Mouse (Mus musculus) embryo, embryonic 10.5 days (tissue): Measurements from ENCODE around the gene Ppp1r3g.

Experiments used
- DNase-seq: peaks from one replicate; pipeline ENCODE4 v3.0.0-alpha.2; 2015; ENCODE audit warnings: low spot score

The Ppp1r3g gene

DNA sequence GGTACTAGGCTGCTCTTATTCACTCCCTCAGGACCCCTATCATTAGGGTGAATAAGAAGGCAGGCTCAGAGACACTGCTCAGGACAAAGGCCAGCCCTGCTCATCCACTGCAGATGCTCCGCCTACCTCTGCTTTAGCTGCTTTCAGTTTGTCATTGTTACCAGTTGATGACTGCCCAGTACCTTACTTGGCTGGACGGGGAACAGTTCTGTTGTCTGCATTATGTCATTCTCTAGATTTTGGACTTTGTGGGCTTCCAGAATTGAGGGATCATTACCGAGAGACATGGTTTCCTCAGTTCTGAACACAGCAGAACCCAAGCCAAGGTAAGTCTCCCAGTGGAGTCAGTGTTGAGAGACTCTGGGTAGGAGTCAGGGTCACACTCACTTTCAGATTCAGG is 36.6 kb downstream of the Ppp1r3g start:
- no peak for DNase-seq

DNA sequence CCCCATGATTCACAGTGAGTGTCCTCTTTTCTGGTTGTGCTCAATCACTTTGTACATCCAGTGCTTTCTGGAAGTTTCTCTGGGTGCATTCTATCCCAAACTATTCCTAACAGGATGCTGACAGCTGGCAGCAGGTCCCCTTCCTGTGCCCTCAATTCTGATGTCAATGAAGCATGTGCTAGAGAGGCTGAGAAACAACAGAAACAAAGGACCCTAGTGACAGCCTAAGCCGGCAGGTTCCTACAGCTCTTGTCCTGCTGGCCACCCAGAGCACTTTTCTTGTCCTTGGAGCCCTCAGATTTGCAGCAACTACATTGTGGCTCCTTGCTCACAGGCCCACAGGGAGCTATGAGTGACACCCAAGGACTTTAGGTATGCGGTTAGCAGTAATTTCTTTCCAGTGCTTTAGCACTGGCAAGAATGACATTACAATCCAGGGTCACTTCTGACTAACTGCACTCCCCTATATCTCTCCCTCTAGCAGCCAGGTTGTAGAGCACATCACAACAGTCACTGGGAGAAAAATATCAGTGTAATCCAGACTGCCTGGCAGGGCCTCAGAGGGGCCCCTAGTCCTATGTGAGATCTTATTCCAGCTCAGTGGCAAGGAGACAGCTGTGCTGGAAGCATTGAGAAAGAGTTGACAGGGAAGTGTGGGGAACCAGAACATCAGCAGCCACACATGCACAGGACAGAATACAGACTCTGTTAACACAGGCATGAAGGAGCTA is 37.2 kb downstream of the Ppp1r3g start:
- DNase-seq, result no peak

DNA sequence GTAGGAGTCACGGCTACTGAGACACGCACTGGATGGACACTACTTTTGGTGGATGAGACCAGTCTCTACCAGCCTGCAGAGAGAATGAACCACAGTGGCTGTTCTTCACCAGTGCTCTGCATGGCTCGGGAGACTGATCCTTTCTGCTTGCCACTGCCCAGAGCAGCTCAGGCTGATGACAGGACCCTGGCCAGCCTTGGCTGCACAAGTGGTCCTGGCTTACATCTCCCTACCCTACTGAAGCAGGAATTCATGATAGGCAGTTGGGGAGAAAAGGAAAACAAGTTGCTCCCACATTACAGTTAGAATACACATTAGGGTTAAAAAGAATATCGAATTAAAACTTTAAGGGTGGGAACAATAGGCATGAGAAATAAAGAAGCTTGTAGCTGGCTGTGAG is 39.0 kb downstream of the Ppp1r3g start:
- DNase-seq, result no peak

DNA sequence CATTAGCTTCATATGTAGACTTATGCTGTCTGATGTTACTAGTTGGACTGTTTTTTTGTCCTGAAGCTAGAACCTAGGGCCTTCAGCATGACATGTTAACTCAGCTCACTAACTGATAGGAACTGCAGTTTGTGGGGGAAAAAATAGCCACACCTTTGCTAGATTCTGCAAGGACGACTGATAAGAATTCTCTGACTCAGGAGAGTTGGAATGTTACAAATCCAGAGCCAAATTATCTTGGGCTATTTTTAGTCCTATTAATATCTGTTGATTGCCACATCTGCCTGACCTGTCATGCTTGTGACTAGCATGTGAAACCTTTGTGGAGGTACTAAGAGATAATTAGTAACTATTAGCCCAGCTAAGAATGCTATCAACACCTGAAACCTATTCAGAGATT is 42.2 kb downstream of the Ppp1r3g start:
- DNase-seq, result no peak

- DNase-seq, result no peak
Measured at GRCm38 (mm10) chr13:36009981-36010380, 51.3 kb downstream of the Ppp1r3g start.

DNA sequence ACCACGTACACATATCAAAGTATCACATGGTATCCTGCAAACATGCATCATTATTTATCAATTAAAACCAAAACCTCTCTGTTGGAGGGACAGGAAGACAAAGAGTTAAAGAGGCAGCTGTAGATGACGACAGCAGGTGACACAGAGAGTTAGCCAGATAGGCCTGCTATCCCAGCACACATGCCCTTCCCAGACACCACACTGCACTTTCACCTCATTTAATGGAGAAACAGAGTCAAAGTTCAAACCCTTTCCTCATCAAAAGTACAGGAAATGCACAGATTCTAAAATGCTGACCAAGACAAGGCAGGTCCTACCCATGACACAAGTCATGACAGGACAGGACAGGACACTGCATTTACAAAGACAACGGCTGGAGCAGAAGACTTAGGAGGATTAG is 57.0 kb downstream of the Ppp1r3g start:
- no peak for DNase-seq

GRCm38 (mm10) chr13:36018017-36018416 is 59.4 kb downstream of the Ppp1r3g start:
- DNase-seq, result no peak

GRCm38 (mm10) chr13:36019309-36020274 is 61.0 kb downstream of the Ppp1r3g start:
- peak; percentile 91 for DNase-seq
